Mouse (Mus musculus): ENCODE measurements around the gene Gm21976. TPM values are rescaled to one million over a fixed set of nuclear protein-coding genes. Genes with fewer than 3 reads are reported as not detected.

The Gm21976 gene
- polyA plus RNA-seq (2012) = not detected in 2 replicates

GRCm38 (mm10) chr13:98279686-98280085 lies at the start of gene Gm21976:
TSS of gene Gm21976 (plus strand) at chr13:98279887.
- no peak for TF ChIP-seq GATA1 (IDR thresholded peaks at IDR 0.05; ENCODE audit: low read length)

GRCm38 (mm10) chr13:98230511-98230910 lies 49.2 kb upstream of the Gm21976 start:
- TF ChIP-seq GATA1 (IDR thresholded peaks at IDR 0.05; ENCODE audit: low read length) = no peak

GRCm38 (mm10) chr13:98235451-98235850 lies 44.2 kb upstream of the Gm21976 start:
- no peak for TF ChIP-seq GATA1 (IDR thresholded peaks at IDR 0.05; ENCODE audit: low read length)

GRCm38 (mm10) chr13:98239978-98240641 lies 39.6 kb upstream of the Gm21976 start:
- no peak for TF ChIP-seq GATA1 (IDR thresholded peaks at IDR 0.05; ENCODE audit: low read length)

- no peak for TF ChIP-seq GATA1 (IDR thresholded peaks at IDR 0.05; ENCODE audit: low read length)
Measured at GRCm38 (mm10) chr13:98241531-98242282, 38.0 kb upstream of the Gm21976 start.

GRCm38 (mm10) chr13:98244571-98245350 lies 34.9 kb upstream of the Gm21976 start:
- TF ChIP-seq GATA1 (IDR thresholded peaks at IDR 0.05; ENCODE audit: low read length) = no peak

GRCm38 (mm10) chr13:98245386-98245785 lies 34.3 kb upstream of the Gm21976 start:
- TF ChIP-seq GATA1 (IDR thresholded peaks at IDR 0.05; ENCODE audit: low read length) = no peak

- no peak for TF ChIP-seq GATA1 (IDR thresholded peaks at IDR 0.05; ENCODE audit: low read length)
Measured at GRCm38 (mm10) chr13:98249594-98249993, 30.1 kb upstream of the Gm21976 start.

GRCm38 (mm10) chr13:98254921-98255320 lies 24.8 kb upstream of the Gm21976 start:
- no peak for TF ChIP-seq GATA1 (IDR thresholded peaks at IDR 0.05; ENCODE audit: low read length)

GRCm38 (mm10) chr13:98262636-98263457 lies 16.8 kb upstream of the Gm21976 start, which contains the start of the genes Utp15 and Ankra2:
TSS of gene Utp15 (minus strand) at chr13:98263041.
TSS of gene Ankra2 (plus strand) at chr13:98263074.
- no peak for TF ChIP-seq GATA1 (IDR thresholded peaks at IDR 0.05; ENCODE audit: low read length)

GRCm38 (mm10) chr13:98263458-98263987 lies 16.2 kb upstream of the Gm21976 start:
- peak; percentile 39 for TF ChIP-seq GATA1 (IDR thresholded peaks at IDR 0.05; ENCODE audit: low read length)

GRCm38 (mm10) chr13:98264111-98264510 lies 15.6 kb upstream of the Gm21976 start:
- no peak for TF ChIP-seq GATA1 (IDR thresholded peaks at IDR 0.05; ENCODE audit: low read length)

- no peak for TF ChIP-seq GATA1 (IDR thresholded peaks at IDR 0.05; ENCODE audit: low read length)
Measured at GRCm38 (mm10) chr13:98274023-98274422, 5.7 kb upstream of the Gm21976 start.

- peak; percentile 55 for TF ChIP-seq GATA1 (IDR thresholded peaks at IDR 0.05; ENCODE audit: low read length)
Measured at GRCm38 (mm10) chr13:98275646-98276045, 4.0 kb upstream of the Gm21976 start.

- TF ChIP-seq GATA1 (IDR thresholded peaks at IDR 0.05; ENCODE audit: low read length) = no peak
Measured at GRCm38 (mm10) chr13:98276253-98276652, 3.4 kb upstream of the Gm21976 start.
